Mouse (Mus musculus): ENCODE data around the gene Ulk4. TPM values are rescaled to one million over a fixed set of nuclear protein-coding genes. Genes with fewer than 3 reads are reported as not detected.
"Not testable (repeated sequence)": the region's sequence is repeated elsewhere in the genome, so short reads cannot be mapped to it uniquely, and the experiment has no call there.

The Ulk4 gene
- polyA plus RNA-seq, 1 experiment from 2014 or later = 145 TPM

DNA sequence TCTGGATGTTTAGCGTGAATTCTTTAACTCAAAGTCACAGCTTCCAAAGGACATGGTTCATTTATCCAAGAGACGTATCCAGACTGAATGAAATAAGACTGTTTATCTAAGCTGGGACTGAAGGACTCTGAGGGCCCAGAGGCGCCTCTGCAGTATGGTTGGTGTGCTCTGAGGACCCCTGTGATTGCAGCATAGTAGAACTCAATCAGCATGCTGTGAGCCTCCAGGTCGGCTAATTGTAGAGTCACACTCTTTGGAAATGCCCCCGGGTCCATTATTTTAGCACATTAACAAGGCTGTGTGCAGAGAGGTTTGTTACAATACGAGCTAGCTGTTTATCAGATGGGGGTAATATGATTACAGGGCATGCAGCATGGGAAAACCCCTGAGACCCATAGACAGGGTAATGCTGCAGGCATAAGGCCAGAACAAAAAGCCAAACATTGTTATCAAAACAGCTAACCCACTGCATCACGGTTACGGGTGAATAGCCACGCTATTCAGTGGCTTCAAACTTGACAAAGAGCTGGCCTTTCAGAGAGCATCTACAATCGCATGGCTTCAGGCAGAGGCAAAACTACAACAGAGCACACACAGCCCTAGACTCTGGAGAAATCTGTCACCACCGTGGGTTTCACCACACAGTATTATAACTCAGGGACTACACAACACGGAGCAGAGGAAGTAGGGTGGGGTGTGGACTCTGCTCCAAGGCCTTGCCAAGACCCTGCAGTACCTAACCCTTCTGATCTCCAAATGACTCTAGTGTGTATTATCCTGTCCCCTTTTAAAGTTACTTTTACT, 215.0 kb downstream of the Ulk4 start:
- Histone ChIP-seq H3K27ac (peak overlapping the region; percentile 9; the same call in 1 of the 2 replicates), H3K4me1 (peaks cover 30% of the 10 kb centered on the region)

DNA sequence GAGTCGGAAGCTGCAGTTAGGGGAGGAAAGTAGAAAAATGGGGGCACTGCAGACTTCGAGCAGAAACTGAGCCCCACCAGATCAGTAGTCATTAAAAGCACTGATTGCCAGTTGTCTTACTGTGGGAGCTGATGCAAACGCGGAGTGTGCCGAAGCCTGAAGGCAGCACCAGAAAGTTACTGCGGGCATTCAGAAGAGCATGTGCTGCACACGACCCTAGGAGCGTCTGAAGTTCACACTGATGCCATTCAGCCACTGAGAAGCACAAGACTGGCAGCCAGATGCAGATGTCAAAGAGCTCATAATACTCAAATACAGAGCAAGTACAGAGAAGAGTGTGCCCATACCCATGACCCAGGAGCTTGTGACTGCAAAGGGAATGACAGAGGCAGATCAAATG, 216.7 kb downstream of the Ulk4 start:
- Histone ChIP-seq H3K4me3 (replicated peaks) (no peak overlapping the region), H3K9ac (no peak overlapping the region), H3K27ac (no peak overlapping the region), H3K27me3 (no peaks in the 10 kb centered on the region), H3K36me3 (no peaks in the 10 kb centered on the region), H3K9me3 (replicated peaks) (no peaks in the 10 kb centered on the region), H3K4me2 (no peak overlapping the region), H3K4me1 (peaks cover 32% of the 10 kb centered on the region)
- ATAC-seq (replicated peaks; ENCODE audit: low FRiP score) = no peak
- WGBS = 74% methylated on average over 8 of the region's 8 CpGs

More for the DNA sequence above, 215.0 kb downstream of the Ulk4 start:
- Histone ChIP-seq H3K9me3 (replicated peaks) (no peaks in the 10 kb centered on the region), H3K27me3 (no peaks in the 10 kb centered on the region), H3K36me3 (no peaks in the 10 kb centered on the region), H3K4me3 (replicated peaks) (no peak overlapping the region), H3K4me2 (no peak overlapping the region), H3K9ac (no peak overlapping the region)
- WGBS = 26% methylated on average over 12 of the region's 12 CpGs
- no peak for ATAC-seq (replicated peaks; ENCODE audit: low FRiP score)

DNA sequence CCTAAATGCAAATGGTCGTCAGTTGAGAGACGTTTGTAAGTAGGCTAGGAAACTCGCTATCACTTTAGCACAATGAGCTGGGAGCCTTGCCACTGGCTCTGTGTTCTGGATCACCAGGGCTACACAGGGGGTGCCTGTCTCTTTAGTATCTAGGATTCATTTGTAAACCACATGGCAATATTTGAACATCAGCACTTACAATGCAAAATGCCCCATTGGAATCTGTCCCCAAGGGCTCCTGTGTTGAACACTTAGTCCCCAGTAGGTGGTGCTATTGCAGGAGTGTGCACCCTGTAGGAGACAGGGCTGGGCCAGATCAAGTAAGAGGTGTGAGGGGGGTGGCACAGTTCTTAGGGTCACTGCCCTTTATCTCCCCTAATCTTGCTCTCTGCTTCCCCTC, 217.7 kb downstream of the Ulk4 start:
- WGBS = 94% methylated on average over 3 of the region's 3 CpGs
- Histone ChIP-seq H3K9me3 (replicated peaks) (no peaks in the 10 kb centered on the region), H3K4me1 (peaks cover 32% of the 10 kb centered on the region), H3K27ac (no peak overlapping the region), H3K4me2 (no peak overlapping the region), H3K36me3 (no peaks in the 10 kb centered on the region), H3K4me3 (replicated peaks) (no peak overlapping the region), H3K9ac (no peak overlapping the region), H3K27me3 (no peaks in the 10 kb centered on the region)
- ATAC-seq (replicated peaks; ENCODE audit: low FRiP score) = no peak; the same call in 1 of the 2 replicates

DNA sequence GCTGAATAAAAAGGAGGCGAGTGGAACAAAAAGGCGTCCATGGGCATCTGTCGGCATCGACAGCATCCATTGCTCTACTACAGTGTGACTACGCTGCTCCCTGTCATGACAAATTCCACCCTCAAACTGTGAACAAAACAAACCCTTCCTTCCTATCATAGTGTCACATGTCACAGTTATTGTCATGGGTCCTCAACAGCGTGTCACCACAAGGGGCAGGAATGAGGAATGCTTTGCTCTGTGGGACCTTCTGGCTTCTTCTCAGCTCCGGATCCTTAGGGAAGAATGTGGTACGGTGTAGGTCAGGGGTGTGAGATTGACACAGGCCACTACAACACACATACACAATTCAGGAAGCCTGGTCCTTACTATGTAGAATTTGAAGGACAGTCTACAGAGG, 218.5 kb downstream of the Ulk4 start:
- peaks cover 32% of the 10 kb centered on the region for H3K4me1 ChIP-seq
- 85% methylated on average over 8 of the region's 8 CpGs for WGBS

DNA sequence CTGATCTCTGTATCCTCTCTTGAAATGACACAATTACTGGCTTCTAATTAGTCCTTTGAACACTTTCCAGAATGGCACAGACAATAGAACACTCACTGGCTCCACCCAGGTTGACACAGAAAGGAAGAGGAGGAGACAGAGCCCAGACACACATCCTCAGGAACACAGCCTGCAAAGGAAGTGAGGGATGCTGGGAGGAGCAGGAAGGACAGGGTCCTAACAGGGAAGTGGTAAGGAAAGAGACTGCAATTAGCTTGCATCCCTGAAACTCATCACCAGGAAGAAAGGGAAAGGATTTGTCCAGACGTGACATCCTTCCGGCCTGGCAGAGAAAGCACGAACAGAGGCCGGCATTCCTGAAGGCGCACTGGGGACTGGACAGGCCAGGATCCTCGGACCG, 218.9 kb downstream of the Ulk4 start:
- Histone ChIP-seq H3K4me1 (peaks cover 30% of the 10 kb centered on the region), H3K4me2 (peak overlapping the region; percentile 22; the same call in 1 of the 2 replicates), H3K4me3 (replicated peaks) (no peak overlapping the region), H3K27ac (peak overlapping the region; percentile 54), H3K9ac (no peak overlapping the region), H3K36me3 (no peaks in the 10 kb centered on the region), H3K9me3 (replicated peaks) (no peaks in the 10 kb centered on the region), H3K27me3 (no peaks in the 10 kb centered on the region)
- 88% methylated on average over 7 of the region's 7 CpGs for WGBS
- ATAC-seq (replicated peaks; ENCODE audit: low FRiP score) = no peak

More for the DNA sequence above, 218.5 kb downstream of the Ulk4 start:
- H3K9me3 ChIP-seq (replicated peaks) = no peaks in the 10 kb centered on the region
- H3K27me3 ChIP-seq = no peaks in the 10 kb centered on the region
- 0 out of 2 replicates have a peak overlapping the region, but pooled peaks have one; percentile 22 for H3K4me2 ChIP-seq
- no peaks in the 10 kb centered on the region for H3K36me3 ChIP-seq
- H3K27ac ChIP-seq = 0 out of 2 replicates have a peak overlapping the region, but pooled peaks have one; percentile 2
- ATAC-seq (replicated peaks; ENCODE audit: low FRiP score) = no peak
- no peak overlapping the region for H3K9ac ChIP-seq
- H3K4me3 ChIP-seq (replicated peaks) = no peak overlapping the region

DNA sequence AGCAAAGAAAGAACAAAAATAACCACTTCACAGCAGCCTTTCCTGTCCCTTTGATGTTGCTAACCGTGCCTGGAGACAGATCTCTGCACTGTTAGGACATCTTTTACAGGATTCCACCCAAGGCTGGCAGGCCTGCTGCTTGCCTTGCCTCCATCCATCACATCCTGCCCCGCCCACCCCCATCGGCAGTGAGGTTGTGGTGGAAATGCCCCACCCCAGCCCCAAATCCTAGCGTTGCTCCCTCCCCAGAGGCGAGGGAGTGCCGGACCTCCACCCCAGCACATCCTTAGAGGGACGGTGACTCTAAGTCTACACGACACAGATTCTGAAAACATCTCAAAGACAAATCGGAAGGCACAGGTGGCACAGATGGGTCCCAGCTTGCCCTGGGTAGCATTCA, 219.6 kb downstream of the Ulk4 start:
- H3K4me3 ChIP-seq (replicated peaks) = no peak overlapping the region
- no peak for ATAC-seq (replicated peaks; ENCODE audit: low FRiP score)
- H3K27me3 ChIP-seq = no peaks in the 10 kb centered on the region
- H3K9ac ChIP-seq = no peak overlapping the region
- no peaks in the 10 kb centered on the region for H3K36me3 ChIP-seq
- H3K9me3 ChIP-seq (replicated peaks) = no peaks in the 10 kb centered on the region
- peak overlapping the region; percentile 54; the same call in 1 of the 2 replicates for H3K27ac ChIP-seq
- peak overlapping the region; percentile 22; the same call in 1 of the 2 replicates for H3K4me2 ChIP-seq
- WGBS = 33% methylated on average over 9 of the region's 9 CpGs
- H3K4me1 ChIP-seq = peaks cover 24% of the 10 kb centered on the region

DNA sequence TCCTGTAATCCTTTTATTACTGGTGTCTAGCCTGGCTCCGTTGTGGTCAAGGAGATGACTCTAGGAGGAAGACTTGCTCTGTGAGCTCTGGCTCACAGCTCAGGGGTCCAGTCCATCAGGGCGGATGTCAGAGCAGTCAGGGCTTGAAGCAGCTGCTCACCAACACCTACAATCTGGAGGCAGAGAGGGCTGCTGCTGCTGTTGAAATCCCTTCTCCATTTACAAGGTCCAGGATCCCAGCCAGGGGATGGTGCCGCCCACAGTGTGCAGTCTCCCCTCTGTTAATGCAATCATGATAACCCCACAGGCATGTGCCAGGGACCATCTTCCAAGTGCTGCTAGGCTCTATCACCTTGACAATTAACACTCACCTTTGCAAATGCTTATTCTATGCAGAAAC, 220.5 kb downstream of the Ulk4 start:
- Histone ChIP-seq H3K27me3 (no peaks in the 10 kb centered on the region), H3K4me1 (peaks cover 15% of the 10 kb centered on the region), H3K4me2 (no peak overlapping the region), H3K27ac (no peak overlapping the region), H3K4me3 (replicated peaks) (no peak overlapping the region), H3K9me3 (replicated peaks) (no peaks in the 10 kb centered on the region), H3K36me3 (no peaks in the 10 kb centered on the region), H3K9ac (no peak overlapping the region)
- no peak for ATAC-seq (replicated peaks; ENCODE audit: low FRiP score)
- 79% methylated on average over 3 of the region's 3 CpGs for WGBS

DNA sequence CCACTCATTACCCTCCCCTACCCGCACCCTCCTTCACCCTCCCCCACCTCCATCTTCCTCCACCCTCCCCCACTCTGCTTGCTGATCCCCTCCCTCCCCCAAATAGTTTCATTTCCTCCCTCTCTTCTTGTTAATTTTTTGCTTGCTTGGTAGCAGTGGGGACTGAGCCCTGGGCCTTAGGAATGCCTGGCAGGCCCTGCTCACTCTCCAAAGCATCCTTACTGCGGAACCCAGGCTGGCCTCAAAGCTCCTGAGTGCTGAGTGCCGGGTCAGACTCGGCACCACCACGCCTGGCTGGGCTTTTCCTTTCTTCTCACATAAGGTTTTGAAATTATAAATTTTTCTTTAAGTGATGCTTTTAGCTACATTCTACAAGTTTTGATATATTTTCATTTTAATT, 221.0 kb downstream of the Ulk4 start:
- Histone ChIP-seq H3K27ac (no peak overlapping the region), H3K9me3 (replicated peaks) (no peaks in the 10 kb centered on the region), H3K4me1 (peaks cover 12% of the 10 kb centered on the region; the same call in 1 of the 2 replicates), H3K27me3 (no peaks in the 10 kb centered on the region), H3K36me3 (no peaks in the 10 kb centered on the region), H3K4me3 (replicated peaks) (no peak overlapping the region), H3K4me2 (no peak overlapping the region), H3K9ac (no peak overlapping the region)
- no peak for ATAC-seq (replicated peaks; ENCODE audit: low FRiP score)
- WGBS = 54% methylated on average over 5 of the region's 5 CpGs

DNA sequence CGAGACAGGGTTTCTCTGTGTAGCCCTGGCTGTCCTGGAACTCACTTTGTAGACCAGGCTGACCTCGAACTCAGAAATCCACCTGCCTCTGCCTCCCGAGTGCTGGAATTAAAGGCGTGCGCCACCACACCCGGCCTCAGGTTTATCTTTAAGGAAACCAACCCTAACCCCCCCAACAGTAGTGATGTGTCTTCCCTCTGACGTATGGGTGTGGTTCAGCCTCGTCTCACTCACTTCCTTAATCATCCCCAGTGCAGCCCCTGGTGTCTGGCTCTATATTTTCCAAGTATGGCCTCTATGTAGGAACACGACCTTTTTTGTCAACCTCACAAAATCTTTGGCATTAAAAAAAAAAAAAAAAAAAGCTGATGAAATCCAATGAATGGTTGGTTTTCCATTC, 231.3 kb downstream of the Ulk4 start:
- H3K9me3 ChIP-seq (replicated peaks); ATAC-seq (replicated peaks; ENCODE audit: low FRiP score); H3K4me2 ChIP-seq; H3K27ac ChIP-seq; H3K9ac ChIP-seq; H3K36me3 ChIP-seq; H3K4me3 ChIP-seq (replicated peaks); H3K27me3 ChIP-seq; H3K4me1 ChIP-seq: not testable (repeated sequence)
- WGBS = 81% methylated on average over 9 of the region's 9 CpGs

DNA sequence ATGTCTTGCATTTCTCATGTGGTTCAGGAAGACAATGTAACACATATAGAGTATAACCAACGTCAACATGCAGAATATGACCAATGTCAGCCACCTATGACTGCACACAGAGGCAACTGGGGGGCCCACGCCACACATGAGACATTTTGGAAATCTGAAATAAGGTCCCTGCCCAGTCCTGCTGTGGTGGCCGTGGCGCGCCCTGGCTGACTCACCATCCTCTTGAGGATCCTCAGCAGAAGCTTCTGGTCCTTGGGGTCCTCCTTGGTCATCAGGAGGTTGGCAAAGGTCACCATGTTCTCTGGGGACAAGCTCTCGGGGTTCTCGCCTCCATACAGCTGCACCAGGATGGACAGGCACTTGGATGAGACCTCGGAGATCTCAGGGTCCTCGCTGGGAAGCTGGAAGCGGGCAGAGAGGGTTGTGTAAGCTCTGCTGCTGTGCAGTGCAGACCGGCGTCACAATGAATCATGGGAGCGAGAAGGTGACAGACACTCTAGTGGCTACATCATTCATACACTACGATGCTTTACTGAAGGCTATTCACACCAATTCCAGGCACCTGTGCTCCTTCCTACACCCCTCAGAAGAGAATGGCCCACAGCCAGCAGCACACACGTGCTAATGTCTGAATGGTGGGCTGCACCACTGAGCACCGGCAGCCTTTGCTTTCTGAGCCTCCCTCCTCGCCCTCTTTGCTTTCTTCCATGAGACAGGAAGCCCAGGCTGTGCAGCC, 232.4 kb downstream of the Ulk4 start:
- H3K36me3 ChIP-seq = no peaks in the 10 kb centered on the region
- H3K4me3 ChIP-seq (replicated peaks) = no peak overlapping the region
- H3K27me3 ChIP-seq = no peaks in the 10 kb centered on the region
- H3K4me1 ChIP-seq = no peaks in the 10 kb centered on the region
- no peak for ATAC-seq (replicated peaks; ENCODE audit: low FRiP score)
- H3K9me3 ChIP-seq (replicated peaks) = no peaks in the 10 kb centered on the region
- no peak overlapping the region for H3K27ac ChIP-seq
- H3K9ac ChIP-seq = no peak overlapping the region
- no peak overlapping the region for H3K4me2 ChIP-seq
- WGBS = 76% methylated on average over 17 of the region's 17 CpGs

DNA sequence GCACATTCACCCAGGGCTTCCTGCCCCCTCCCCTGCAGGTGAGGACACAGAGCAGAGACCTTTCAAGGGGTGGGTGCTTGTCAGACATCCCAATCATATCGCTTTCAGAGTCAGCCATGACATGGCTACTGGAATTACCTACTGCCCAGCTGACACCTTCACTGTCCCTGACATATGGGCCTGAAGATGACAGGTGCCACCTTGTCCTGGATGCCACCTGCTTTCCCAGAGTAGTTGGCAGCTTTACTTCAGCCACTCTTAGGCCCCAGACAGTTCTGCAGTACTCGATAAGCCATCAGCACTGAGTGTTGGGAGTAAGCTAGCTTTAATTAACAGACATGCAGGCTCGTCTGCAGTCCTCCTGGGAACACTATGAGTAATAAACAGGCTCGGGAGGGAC, 234.0 kb downstream of the Ulk4 start:
- 90% methylated on average over 4 of the region's 4 CpGs for WGBS
- Histone ChIP-seq H3K27ac (no peak overlapping the region), H3K4me3 (replicated peaks) (no peak overlapping the region), H3K36me3 (no peaks in the 10 kb centered on the region), H3K4me2 (no peak overlapping the region), H3K9me3 (replicated peaks) (no peaks in the 10 kb centered on the region), H3K9ac (no peak overlapping the region), H3K4me1 (no peaks in the 10 kb centered on the region), H3K27me3 (no peaks in the 10 kb centered on the region)
- ATAC-seq (replicated peaks; ENCODE audit: low FRiP score) = no peak

DNA sequence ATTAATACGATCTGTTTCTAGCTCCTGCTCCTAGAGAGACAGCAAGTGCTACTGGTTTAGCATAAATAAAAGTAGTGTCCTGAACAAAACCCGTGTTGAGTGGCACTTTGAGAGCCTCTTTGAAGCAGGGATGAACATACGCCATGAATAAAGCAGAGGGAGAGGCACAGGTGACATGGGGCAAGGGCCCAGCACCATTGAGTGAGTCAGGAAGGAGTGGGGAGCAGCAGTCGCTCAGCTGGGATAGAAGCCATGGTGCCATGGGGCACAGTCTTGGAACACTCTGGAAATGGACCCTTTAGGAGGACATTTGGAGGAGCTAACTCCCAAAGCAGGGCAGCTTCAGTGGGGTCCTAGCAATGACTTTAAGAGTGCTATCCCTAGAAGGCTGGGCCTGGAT, 238.6 kb downstream of the Ulk4 start:
- H3K4me1 ChIP-seq = no peaks in the 10 kb centered on the region
- H3K9ac ChIP-seq = no peak overlapping the region
- no peaks in the 10 kb centered on the region for H3K36me3 ChIP-seq
- 62% methylated on average over 4 of the region's 4 CpGs for WGBS
- H3K4me3 ChIP-seq (replicated peaks) = no peak overlapping the region
- no peak overlapping the region for H3K4me2 ChIP-seq
- H3K27ac ChIP-seq = no peak overlapping the region
- no peak for ATAC-seq (replicated peaks; ENCODE audit: low FRiP score)
- H3K27me3 ChIP-seq = no peaks in the 10 kb centered on the region
- H3K9me3 ChIP-seq (replicated peaks) = no peaks in the 10 kb centered on the region
